Mouse (Mus musculus): ENCODE data around the gene Snd1. TPM values are rescaled to one million over a fixed set of nuclear protein-coding genes. Genes with fewer than 3 reads are reported as not detected.

Snd1 gene
- total RNA-seq, 1 experiment, result 343 TPM

GRCm38 (mm10) chr6:28527459-28527858 lies 52.5 kb downstream of the Snd1 start:
- Histone ChIP-seq H3K4me3 (ENCODE audit: insufficient read depth in 1 of 2, low read depth in 1 of 2, low read length in 2 of 2, poor library complexity in 1 of 2, severe bottlenecking in 1 of 2) (no peak overlapping the region), H3K36me3 (ENCODE audit: control insufficient read depth, insufficient read depth, low read length, poor library complexity, severe bottlenecking) (peaks cover 34% of the 10 kb centered on the region), H3K4me1 (ENCODE audit: control insufficient read depth in 2 of 2, insufficient read depth in 2 of 2, low read length in 2 of 2, poor library complexity in 1 of 2) (peaks cover 0 to 4% of the 10 kb centered on the region in 2 experiments; a peak in 2 of 4 replicates), H3K9ac (ENCODE audit: insufficient read depth, low read depth, low read length, poor library complexity, severe bottlenecking) (no peak overlapping the region), H3K9me3 (ENCODE audit: control insufficient read depth, insufficient read depth, low read depth, low read length) (no peaks in the 10 kb centered on the region), H3K27ac (ENCODE audit: insufficient read depth, low read depth, low read length, poor library complexity, severe bottlenecking) (no peak overlapping the region)
- DNase-seq (ENCODE audit: low read depth, low spot score), result no peak
- in situ Hi-C loops (cut with MboI; ENCODE audit: low sequenced_read_pairs in 2 of 2, unreplicated experiment in 2 of 2), result no loop called here
- TF ChIP-seq HCFC1 (IDR thresholded peaks at IDR 0.05; ENCODE audit: borderline replicate concordance, insufficient read depth, low read length), result no peak
- no peak for TF ChIP-seq CHD2 (IDR thresholded peaks at IDR 0.05; ENCODE audit: low read depth, low read length)
- TF ChIP-seq MAFK (IDR thresholded peaks at IDR 0.05; ENCODE audit: insufficient read depth, low read depth, low read length), result no peak
- TF ChIP-seq ZC3H11A (IDR thresholded peaks at IDR 0.05; ENCODE audit: borderline replicate concordance, low read depth, low read length), result no peak
- no peak for TF ChIP-seq ZNF384 (IDR thresholded peaks at IDR 0.05; ENCODE audit: low read depth, low read length)

- no peak for DNase-seq (ENCODE audit: low read depth, low spot score)
- peaks cover 32% of the 10 kb centered on the region for H3K36me3 ChIP-seq (ENCODE audit: control insufficient read depth, insufficient read depth, low read length, poor library complexity, severe bottlenecking)
- in situ Hi-C loops (cut with MboI; ENCODE audit: low sequenced_read_pairs in 2 of 2, unreplicated experiment in 2 of 2), result no loop called here
- H3K9ac ChIP-seq (ENCODE audit: insufficient read depth, low read depth, low read length, poor library complexity, severe bottlenecking), result no peak overlapping the region
- H3K27ac ChIP-seq (ENCODE audit: insufficient read depth, low read depth, low read length, poor library complexity, severe bottlenecking), result no peak overlapping the region
- H3K9me3 ChIP-seq (ENCODE audit: control insufficient read depth, insufficient read depth, low read depth, low read length), result no peaks in the 10 kb centered on the region
- TF ChIP-seq HCFC1 (IDR thresholded peaks at IDR 0.05; ENCODE audit: borderline replicate concordance, insufficient read depth, low read length) (no peak), ZNF384 (IDR thresholded peaks at IDR 0.05; ENCODE audit: low read depth, low read length) (no peak), ZC3H11A (IDR thresholded peaks at IDR 0.05; ENCODE audit: borderline replicate concordance, low read depth, low read length) (no peak), CHD2 (IDR thresholded peaks at IDR 0.05; ENCODE audit: low read depth, low read length) (no peak), MAFK (IDR thresholded peaks at IDR 0.05; ENCODE audit: insufficient read depth, low read depth, low read length) (no peak)
- no peak overlapping the region for H3K4me3 ChIP-seq (ENCODE audit: insufficient read depth in 1 of 2, low read depth in 1 of 2, low read length in 2 of 2, poor library complexity in 1 of 2, severe bottlenecking in 1 of 2)
- peaks cover 0 to 4% of the 10 kb centered on the region in 2 experiments; a peak in 2 of 4 replicates for H3K4me1 ChIP-seq (ENCODE audit: control insufficient read depth in 2 of 2, insufficient read depth in 2 of 2, low read length in 2 of 2, poor library complexity in 1 of 2)
These were observed 53.3 kb downstream of the Snd1 start for GRCm38 (mm10) chr6:28528208-28528607.

GRCm38 (mm10) chr6:28536464-28536863 lies 61.5 kb downstream of the Snd1 start:
- H3K4me1 ChIP-seq (ENCODE audit: control insufficient read depth in 2 of 2, insufficient read depth in 2 of 2, low read length in 2 of 2, poor library complexity in 1 of 2), result no peaks in the 10 kb centered on the region
- in situ Hi-C loops (cut with MboI; ENCODE audit: low sequenced_read_pairs in 2 of 2, unreplicated experiment in 2 of 2), result no loop called here
- H3K36me3 ChIP-seq (ENCODE audit: control insufficient read depth, insufficient read depth, low read length, poor library complexity, severe bottlenecking), result peaks cover 11% of the 10 kb centered on the region
- H3K27ac ChIP-seq (ENCODE audit: insufficient read depth, low read depth, low read length, poor library complexity, severe bottlenecking), result no peak overlapping the region
- H3K9ac ChIP-seq (ENCODE audit: insufficient read depth, low read depth, low read length, poor library complexity, severe bottlenecking), result no peak overlapping the region
- no peaks in the 10 kb centered on the region for H3K9me3 ChIP-seq (ENCODE audit: control insufficient read depth, insufficient read depth, low read depth, low read length)
- TF ChIP-seq MAFK (IDR thresholded peaks at IDR 0.05; ENCODE audit: insufficient read depth, low read depth, low read length) (no peak), ZNF384 (IDR thresholded peaks at IDR 0.05; ENCODE audit: low read depth, low read length) (no peak), ZC3H11A (IDR thresholded peaks at IDR 0.05; ENCODE audit: borderline replicate concordance, low read depth, low read length) (no peak), HCFC1 (IDR thresholded peaks at IDR 0.05; ENCODE audit: borderline replicate concordance, insufficient read depth, low read length) (no peak), CHD2 (IDR thresholded peaks at IDR 0.05; ENCODE audit: low read depth, low read length) (no peak)
- no peak for DNase-seq (ENCODE audit: low read depth, low spot score)
- no peak overlapping the region for H3K4me3 ChIP-seq (ENCODE audit: insufficient read depth in 1 of 2, low read depth in 1 of 2, low read length in 2 of 2, poor library complexity in 1 of 2, severe bottlenecking in 1 of 2)

- H3K4me3 ChIP-seq (ENCODE audit: insufficient read depth in 1 of 2, low read depth in 1 of 2, low read length in 2 of 2, poor library complexity in 1 of 2, severe bottlenecking in 1 of 2), result no peak overlapping the region
- DNase-seq (ENCODE audit: low read depth, low spot score), result no peak
- TF ChIP-seq ZNF384 (IDR thresholded peaks at IDR 0.05; ENCODE audit: low read depth, low read length) (no peak), CHD2 (IDR thresholded peaks at IDR 0.05; ENCODE audit: low read depth, low read length) (no peak), MAFK (IDR thresholded peaks at IDR 0.05; ENCODE audit: insufficient read depth, low read depth, low read length) (no peak), ZC3H11A (IDR thresholded peaks at IDR 0.05; ENCODE audit: borderline replicate concordance, low read depth, low read length) (no peak), HCFC1 (IDR thresholded peaks at IDR 0.05; ENCODE audit: borderline replicate concordance, insufficient read depth, low read length) (no peak)
- H3K27ac ChIP-seq (ENCODE audit: insufficient read depth, low read depth, low read length, poor library complexity, severe bottlenecking), result no peak overlapping the region
- H3K36me3 ChIP-seq (ENCODE audit: control insufficient read depth, insufficient read depth, low read length, poor library complexity, severe bottlenecking), result peaks cover 10% of the 10 kb centered on the region
- in situ Hi-C loops (cut with MboI; ENCODE audit: low sequenced_read_pairs in 2 of 2, unreplicated experiment in 2 of 2), result no loop called here
- H3K4me1 ChIP-seq (ENCODE audit: control insufficient read depth in 2 of 2, insufficient read depth in 2 of 2, low read length in 2 of 2, poor library complexity in 1 of 2), result no peaks in the 10 kb centered on the region
- H3K9me3 ChIP-seq (ENCODE audit: control insufficient read depth, insufficient read depth, low read depth, low read length), result no peaks in the 10 kb centered on the region
- H3K9ac ChIP-seq (ENCODE audit: insufficient read depth, low read depth, low read length, poor library complexity, severe bottlenecking), result no peak overlapping the region
These were observed 63.0 kb downstream of the Snd1 start for GRCm38 (mm10) chr6:28537851-28538527.
